Mouse (Mus musculus): ENCODE data around the gene Btbd9.
A peak's percentile ranks its signal among the peaks of the same experiment; 100 is the strongest.

The Btbd9 gene

DNA sequence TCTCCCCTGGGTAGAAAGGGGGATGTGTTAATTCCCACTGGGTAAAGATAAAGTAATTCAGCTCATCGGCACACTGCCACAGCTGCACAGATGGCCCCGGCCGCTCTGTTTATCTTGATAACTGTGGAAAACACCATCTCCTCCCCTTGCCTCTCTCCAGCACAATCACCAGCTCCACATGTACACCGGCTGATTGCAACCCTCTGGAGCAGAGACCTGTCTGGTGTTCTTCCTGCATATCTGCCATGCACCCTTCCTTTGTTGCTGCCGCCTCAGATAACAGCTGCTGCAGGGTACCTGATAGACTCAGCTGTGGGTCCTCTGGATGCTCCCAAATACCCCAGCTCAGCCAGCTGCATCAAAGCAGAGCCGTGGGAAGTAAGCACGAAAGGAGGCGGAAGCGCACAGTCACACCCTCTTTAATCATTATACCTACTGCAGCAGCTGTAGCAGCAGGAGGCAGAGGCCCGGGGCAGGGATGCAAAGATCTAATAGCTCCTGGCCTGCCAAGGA, 229.1 kb downstream of the Btbd9 start:
- TF ChIP-seq POU5F1 (IDR thresholded peaks at IDR 0.05; ENCODE audit: borderline replicate concordance, low read length) (no peak), CTCF (conservative IDR thresholded peaks at IDR 0.05; ENCODE audit: low read length) (no peak), NANOG (IDR thresholded peaks at IDR 0.05; ENCODE audit: borderline replicate concordance, low read length) (no peak)

DNA sequence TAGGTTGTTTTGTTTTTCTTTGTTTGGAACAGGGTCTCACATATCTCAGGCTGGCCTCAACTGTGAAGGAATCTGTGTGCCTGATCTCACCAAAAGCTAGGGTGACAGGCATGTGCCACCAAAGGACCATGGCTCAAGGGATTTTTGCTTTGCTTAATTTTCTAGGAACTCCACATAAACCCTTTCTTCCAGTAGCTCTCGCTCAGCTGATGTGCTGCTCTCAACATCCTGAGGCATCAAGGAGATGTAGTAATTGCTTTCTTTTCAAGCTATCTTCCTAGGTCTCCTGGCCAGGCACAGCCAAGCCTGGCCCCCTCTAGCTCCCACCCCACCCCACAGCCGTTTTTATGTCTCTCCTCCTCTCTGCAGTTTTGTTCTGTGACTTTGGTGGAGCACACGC, 231.3 kb downstream of the Btbd9 start:
- Histone ChIP-seq H3K27me3 (ENCODE audit: insufficient read depth, low read length) (no peaks in the 10 kb centered on the region), H3K4me3 (replicated peaks; ENCODE audit: low read length) (no peak overlapping the region), H3K36me3 (ENCODE audit: insufficient read depth, low read length) (no peaks in the 10 kb centered on the region), H3K4me1 (replicated peaks; ENCODE audit: low read depth, low read length) (peaks cover 32% of the 10 kb centered on the region), H3K9me3 (ENCODE audit: low read length) (no peaks in the 10 kb centered on the region)
- TF ChIP-seq NANOG (IDR thresholded peaks at IDR 0.05; ENCODE audit: borderline replicate concordance, low read length) = no peak
- no peak for TF ChIP-seq POU5F1 (IDR thresholded peaks at IDR 0.05; ENCODE audit: borderline replicate concordance, low read length)

More for the DNA sequence above, 229.1 kb downstream of the Btbd9 start:
- peaks cover 6% of the 10 kb centered on the region; the same call in 1 of the 2 replicates for H3K9me3 ChIP-seq (ENCODE audit: low read length)
- no peaks in the 10 kb centered on the region for H3K27me3 ChIP-seq (ENCODE audit: insufficient read depth, low read length)
- no peaks in the 10 kb centered on the region for H3K36me3 ChIP-seq (ENCODE audit: insufficient read depth, low read length)
- no peak overlapping the region for H3K4me3 ChIP-seq (replicated peaks; ENCODE audit: low read length)
- peaks cover 27% of the 10 kb centered on the region for H3K4me1 ChIP-seq (replicated peaks; ENCODE audit: low read depth, low read length)

DNA sequence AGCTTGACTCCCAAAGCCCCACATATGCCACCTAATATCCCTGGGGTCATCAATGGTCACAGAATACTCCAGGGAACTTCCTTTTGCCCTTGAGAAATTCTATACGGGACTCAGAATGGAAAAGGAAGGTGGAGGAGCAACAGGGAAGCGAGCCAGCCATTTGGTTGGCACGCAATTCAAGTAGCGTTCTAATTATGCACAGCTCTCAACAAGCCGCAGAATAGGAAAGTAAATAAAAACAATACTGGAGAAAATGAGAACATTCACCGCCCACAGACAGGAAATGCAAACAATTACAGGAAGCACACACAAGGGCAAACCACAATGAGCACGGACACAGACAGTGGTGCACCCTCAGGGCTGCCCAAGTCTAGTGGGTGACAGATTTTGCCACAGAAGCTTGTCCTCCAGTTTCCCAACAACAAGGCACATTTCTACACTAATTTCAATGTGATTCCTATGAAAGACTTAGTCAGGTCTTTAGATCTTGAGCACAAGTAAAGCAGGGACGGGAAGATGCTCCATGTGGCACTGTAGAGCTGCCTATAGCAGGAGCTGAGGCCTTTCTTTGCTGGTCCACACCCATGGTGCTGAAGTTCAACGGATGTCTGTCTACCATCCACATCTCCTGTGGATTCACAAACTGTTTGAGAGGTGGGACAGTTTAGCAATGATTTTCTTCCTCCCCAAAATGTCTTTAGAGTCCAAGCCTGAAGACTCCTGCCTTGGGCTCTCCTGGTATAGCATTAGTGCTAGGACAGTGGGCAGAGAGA, 232.4 kb downstream of the Btbd9 start:
- H3K4me1 ChIP-seq (replicated peaks; ENCODE audit: low read depth, low read length) = peaks cover 22% of the 10 kb centered on the region

GRCm38 (mm10) chr17:30341556-30341955, 234.7 kb downstream of the Btbd9 start:
- Histone ChIP-seq H3K4me3 (replicated peaks; ENCODE audit: low read length) (no peak overlapping the region), H3K4me1 (replicated peaks; ENCODE audit: low read depth, low read length) (peaks cover 19% of the 10 kb centered on the region), H3K36me3 (ENCODE audit: insufficient read depth, low read length) (no peaks in the 10 kb centered on the region), H3K9me3 (ENCODE audit: low read length) (no peaks in the 10 kb centered on the region), H3K27me3 (ENCODE audit: insufficient read depth, low read length) (no peaks in the 10 kb centered on the region)
- TF ChIP-seq NANOG (IDR thresholded peaks at IDR 0.05; ENCODE audit: borderline replicate concordance, low read length) = no peak
- no peak for TF ChIP-seq CTCF (conservative IDR thresholded peaks at IDR 0.05; ENCODE audit: low read length)
- no peak for TF ChIP-seq POU5F1 (IDR thresholded peaks at IDR 0.05; ENCODE audit: borderline replicate concordance, low read length)

More for the DNA sequence above, 232.4 kb downstream of the Btbd9 start:
- TF ChIP-seq CTCF (conservative IDR thresholded peaks at IDR 0.05; ENCODE audit: low read length) (no peak), NANOG (IDR thresholded peaks at IDR 0.05; ENCODE audit: borderline replicate concordance, low read length) (no peak), POU5F1 (IDR thresholded peaks at IDR 0.05; ENCODE audit: borderline replicate concordance, low read length) (no peak)
- Histone ChIP-seq H3K36me3 (ENCODE audit: insufficient read depth, low read length) (no peaks in the 10 kb centered on the region), H3K9me3 (ENCODE audit: low read length) (no peaks in the 10 kb centered on the region), H3K27me3 (ENCODE audit: insufficient read depth, low read length) (no peaks in the 10 kb centered on the region), H3K4me3 (replicated peaks; ENCODE audit: low read length) (no peak overlapping the region)

- no peaks in the 10 kb centered on the region for H3K9me3 ChIP-seq (ENCODE audit: low read length)
- H3K27me3 ChIP-seq (ENCODE audit: insufficient read depth, low read length) = no peaks in the 10 kb centered on the region
- TF ChIP-seq NANOG (IDR thresholded peaks at IDR 0.05; ENCODE audit: borderline replicate concordance, low read length) = no peak
- TF ChIP-seq CTCF (conservative IDR thresholded peaks at IDR 0.05; ENCODE audit: low read length) = 0 out of 2 replicates have a peak, but pooled peaks have one; percentile 4
- H3K36me3 ChIP-seq (ENCODE audit: insufficient read depth, low read length) = no peaks in the 10 kb centered on the region
- H3K4me3 ChIP-seq (replicated peaks; ENCODE audit: low read length) = no peak overlapping the region
- H3K4me1 ChIP-seq (replicated peaks; ENCODE audit: low read depth, low read length) = peaks cover 29% of the 10 kb centered on the region
Measured at GRCm38 (mm10) chr17:30340495-30341126, 235.7 kb downstream of the Btbd9 start.

GRCm38 (mm10) chr17:30339317-30339716, 237.0 kb downstream of the Btbd9 start:
- Histone ChIP-seq H3K36me3 (ENCODE audit: insufficient read depth, low read length) (no peaks in the 10 kb centered on the region), H3K27me3 (ENCODE audit: insufficient read depth, low read length) (no peaks in the 10 kb centered on the region), H3K4me3 (replicated peaks; ENCODE audit: low read length) (no peak overlapping the region), H3K4me1 (replicated peaks; ENCODE audit: low read depth, low read length) (peaks cover 38% of the 10 kb centered on the region), H3K9me3 (ENCODE audit: low read length) (no peaks in the 10 kb centered on the region)
- TF ChIP-seq CTCF (conservative IDR thresholded peaks at IDR 0.05; ENCODE audit: low read length) (no peak), NANOG (IDR thresholded peaks at IDR 0.05; ENCODE audit: borderline replicate concordance, low read length) (no peak), POU5F1 (IDR thresholded peaks at IDR 0.05; ENCODE audit: borderline replicate concordance, low read length) (no peak)

DNA sequence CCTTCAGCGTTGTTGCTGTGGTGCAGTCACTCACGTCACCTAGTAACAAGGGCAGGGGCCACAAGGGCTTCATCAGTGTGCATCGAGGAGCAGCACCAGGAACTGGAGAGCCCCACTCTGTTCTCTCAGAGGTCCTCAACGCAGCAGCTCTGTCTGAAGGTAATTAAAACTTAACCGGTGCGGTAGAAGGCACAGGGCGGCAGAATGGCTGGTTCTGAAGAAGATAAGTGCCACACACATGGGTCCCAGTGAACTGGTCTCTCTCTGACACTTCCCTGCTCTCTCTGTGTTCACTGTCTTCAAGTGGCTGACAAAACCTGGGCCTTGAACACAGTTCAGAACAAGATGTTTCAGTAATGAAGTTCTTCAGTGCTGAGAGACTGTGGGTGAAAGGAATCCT, 239.5 kb downstream of the Btbd9 start:
- Histone ChIP-seq H3K9me3 (ENCODE audit: low read length) (no peaks in the 10 kb centered on the region), H3K27me3 (ENCODE audit: insufficient read depth, low read length) (no peaks in the 10 kb centered on the region), H3K36me3 (ENCODE audit: insufficient read depth, low read length) (peaks cover 4% of the 10 kb centered on the region; the same call in 1 of the 2 replicates), H3K4me3 (replicated peaks; ENCODE audit: low read length) (no peak overlapping the region), H3K4me1 (replicated peaks; ENCODE audit: low read depth, low read length) (peaks cover 38% of the 10 kb centered on the region)
- TF ChIP-seq NANOG (IDR thresholded peaks at IDR 0.05; ENCODE audit: borderline replicate concordance, low read length) (no peak), CTCF (conservative IDR thresholded peaks at IDR 0.05; ENCODE audit: low read length) (no peak)

DNA sequence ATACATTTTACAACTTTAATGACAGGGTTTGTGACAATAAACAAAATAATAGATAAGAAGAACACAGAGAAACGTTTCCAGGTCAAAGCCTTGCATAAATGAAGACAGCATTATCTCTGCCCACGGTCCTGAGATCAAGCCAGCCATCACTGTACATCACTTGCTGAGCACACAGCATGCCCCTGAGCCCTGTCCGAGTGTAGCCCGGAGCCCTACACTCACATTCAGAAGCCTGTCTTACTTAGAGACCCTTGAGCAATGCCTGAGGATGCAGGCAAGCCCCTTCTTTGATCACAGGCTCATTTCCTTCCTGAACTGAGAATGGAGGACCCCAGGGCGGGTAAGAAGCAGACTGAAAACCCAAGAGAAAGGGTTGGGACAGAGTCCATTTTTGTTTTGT, 240.0 kb downstream of the Btbd9 start:
- Histone ChIP-seq H3K36me3 (ENCODE audit: insufficient read depth, low read length) (peaks cover 4% of the 10 kb centered on the region; the same call in 1 of the 2 replicates), H3K4me1 (replicated peaks; ENCODE audit: low read depth, low read length) (peaks cover 38% of the 10 kb centered on the region), H3K27me3 (ENCODE audit: insufficient read depth, low read length) (no peaks in the 10 kb centered on the region), H3K9me3 (ENCODE audit: low read length) (no peaks in the 10 kb centered on the region), H3K4me3 (replicated peaks; ENCODE audit: low read length) (no peak overlapping the region)
- TF ChIP-seq POU5F1 (IDR thresholded peaks at IDR 0.05; ENCODE audit: borderline replicate concordance, low read length) (no peak), NANOG (IDR thresholded peaks at IDR 0.05; ENCODE audit: borderline replicate concordance, low read length) (no peak), CTCF (conservative IDR thresholded peaks at IDR 0.05; ENCODE audit: low read length) (no peak)
